Mouse (Mus musculus) heart, postnatal 0 days (tissue): ENCODE measurements at regions not wholly inside any gene's neighbourhood (a gene's known extent, or its start where the extent isn't known, plus 50 kb on each side); places are given as distances from the start of the nearest gene placed in this dataset.

Experiments
- ATAC-seq: fragments of 200-750 bp; cut with Nextera tagmentation; 2 replicates; pipeline ENCODE4 v1.8.0; 2017; ENCODE audit warnings: low read depth, moderate number of reproducible peaks, moderate library complexity; ENCODE audit not compliant: insufficient read depth
- DNase-seq: peaks from one replicate; pipeline ENCODE4 v3.0.0-alpha.2; 2016; ENCODE audit warnings: low spot score
- H3K27ac ChIP-seq: fragments of 300-500 bp; sonication (generic); 2 replicates; pipeline ENCODE4 v1.5.1; 2014; ENCODE audit warnings: low read depth, mild to moderate bottlenecking
- H3K27me3 ChIP-seq: fragments of 300-500 bp; sonication (generic); 2 replicates; pipeline ENCODE4 v1.6.1; 2014; ENCODE audit warnings: low read length, mixed read lengths; ENCODE audit not compliant: control insufficient read depth, insufficient read depth
- H3K36me3 ChIP-seq: fragments of 300-500 bp; sonication (generic); replicated peaks from 2 replicates; pipeline ENCODE4 v1.6.1; 2014; ENCODE audit warnings: low read length, mixed read lengths; ENCODE audit not compliant: control insufficient read depth, insufficient read depth
- H3K4me1 ChIP-seq: fragments of 300-500 bp; sonication (generic); 2 replicates; pipeline ENCODE4 v1.6.1; 2014; ENCODE audit warnings: antibody characterized with exemption; ENCODE audit not compliant: control insufficient read depth, insufficient read depth
- H3K4me2 ChIP-seq: fragments of 300-500 bp; sonication (generic); 2 replicates; pipeline ENCODE4 v1.6.1; 2014; ENCODE audit warnings: low read depth, mild to moderate bottlenecking, low read length, moderate library complexity
- H3K4me3 ChIP-seq: fragments of 300-500 bp; sonication (generic); 2 replicates; pipeline ENCODE4 v1.5.1; 2014; ENCODE audit warnings: low read depth, low read length
- H3K9ac ChIP-seq: fragments of 300-500 bp; sonication (generic); replicated peaks from 2 replicates; pipeline ENCODE4 v1.6.1; 2014; ENCODE audit warnings: low read depth, low read length, mixed read lengths
- H3K9me3 ChIP-seq: fragments of 300-500 bp; sonication (generic); replicated peaks from 2 replicates; pipeline ENCODE4 v1.6.1; 2016; ENCODE audit warnings: low read length; ENCODE audit not compliant: control insufficient read depth
- CTCF ChIP-seq: IDR thresholded peaks from 2 replicates; pipeline ENCODE4 v1.5.1; 2016; ENCODE audit warnings: antibody characterized with exemption, control low read depth, low read depth
- EP300 ChIP-seq: IDR thresholded peaks from 2 replicates; pipeline ENCODE4 v1.6.1; 2016; ENCODE audit warnings: antibody characterized with exemption, low read depth
- WGBS: fragments of 180-500 bp; shearing (Covaris S2); extraction: QIAGEN DNeasy Blood & Tissue Kit; methylation state at CpG from one replicate; pipeline ENCODE4 v1.1.7; 2014; 5-methylcytosine and 5-hydroxymethylcytosine counted together

GRCm38 (mm10) chr4:105914996-105915395 lies 125.3 kb downstream of the Gm12728 start:
- DNase-seq (peak; percentile 34), ATAC-seq (no peak)
- Histone ChIP-seq H3K9me3 (no peaks in the 10 kb centered on the region), H3K4me1 (no peaks in the 10 kb centered on the region), H3K4me2 (no peak overlapping the region), H3K9ac (no peak overlapping the region), H3K4me3 (no peak overlapping the region), H3K36me3 (no peaks in the 10 kb centered on the region), H3K27ac (no peak overlapping the region), H3K27me3 (no peaks in the 10 kb centered on the region)
- WGBS = 35% methylated on average over 6 of the region's 6 CpGs
- TF ChIP-seq CTCF (peak; percentile 57), EP300 (no peak)

GRCm38 (mm10) chr4:105916229-105916628 lies 126.6 kb downstream of the Gm12728 start:
- Histone ChIP-seq H3K4me3 (no peak overlapping the region), H3K36me3 (no peaks in the 10 kb centered on the region), H3K4me2 (no peak overlapping the region), H3K27ac (no peak overlapping the region), H3K9ac (no peak overlapping the region), H3K4me1 (no peaks in the 10 kb centered on the region), H3K9me3 (no peaks in the 10 kb centered on the region), H3K27me3 (no peaks in the 10 kb centered on the region)
- 85% methylated on average over 9 of the region's 9 CpGs for WGBS
- DNase-seq (no peak), ATAC-seq (no peak)
- no peak for TF ChIP-seq CTCF
- TF ChIP-seq EP300 = no peak

DNA sequence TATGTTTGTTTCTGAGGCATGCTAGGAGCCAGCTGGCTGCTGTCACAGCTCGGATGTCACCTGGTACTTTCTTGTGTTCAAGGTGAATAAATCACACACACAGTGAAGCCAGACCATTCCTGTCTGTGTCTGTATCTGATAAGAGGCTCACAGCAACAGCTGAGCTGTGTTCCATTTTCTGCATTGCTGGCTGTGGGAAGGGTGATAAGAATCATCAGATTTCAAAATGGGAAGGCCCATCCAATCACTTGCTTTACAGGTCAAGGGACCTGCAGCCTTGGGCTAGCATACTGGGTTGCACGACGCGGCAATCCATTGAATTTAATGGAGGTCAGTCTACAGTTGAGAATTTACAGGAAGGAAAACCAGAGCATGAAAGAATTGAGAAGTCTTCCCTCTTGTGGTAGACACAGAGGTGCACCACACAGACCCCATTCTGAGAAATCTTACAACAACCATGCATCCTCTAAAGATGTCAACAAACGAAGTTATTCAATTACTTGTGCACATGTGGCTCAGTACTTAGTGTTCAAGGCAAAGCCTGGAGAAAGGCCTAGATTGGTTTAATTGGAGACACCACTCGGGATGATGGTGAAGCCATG lies 135.2 kb downstream of the Gm12728 start:
- TF ChIP-seq EP300 (no peak), CTCF (peak; percentile 39)
- Histone ChIP-seq H3K4me3 (no peak overlapping the region), H3K36me3 (no peaks in the 10 kb centered on the region), H3K27me3 (peaks cover 6% of the 10 kb centered on the region; the same call in 1 of the 2 replicates), H3K27ac (no peak overlapping the region), H3K9me3 (no peaks in the 10 kb centered on the region), H3K4me2 (no peak overlapping the region), H3K9ac (no peak overlapping the region), H3K4me1 (no peaks in the 10 kb centered on the region)
- DNase-seq (no peak), ATAC-seq (no peak)
- WGBS = 77% methylated on average over 6 of the region's 6 CpGs

DNA sequence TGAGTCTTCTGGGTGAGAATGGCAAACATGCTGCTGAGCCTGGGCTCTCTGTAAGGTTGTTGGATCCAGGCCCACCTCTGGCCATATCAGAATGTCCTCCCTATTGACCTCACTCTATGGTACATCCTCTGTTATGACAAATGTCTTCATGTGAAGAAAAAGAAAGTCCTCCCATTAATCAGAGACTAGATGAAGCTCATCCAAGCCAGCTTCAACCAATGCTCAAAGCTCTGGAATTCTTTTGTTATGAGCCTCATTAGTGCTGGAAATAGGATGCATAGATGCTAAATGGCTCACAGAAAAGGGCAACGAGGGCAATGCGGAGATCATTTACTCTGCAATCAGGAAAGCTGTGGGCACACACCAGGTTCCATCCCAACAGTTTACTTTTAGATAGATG lies 135.8 kb downstream of the Gm12728 start:
- WGBS = 81% methylated on average over 2 of the region's 2 CpGs
- no peaks in the 10 kb centered on the region for H3K36me3 ChIP-seq
- H3K4me1 ChIP-seq = no peaks in the 10 kb centered on the region
- DNase-seq (no peak), ATAC-seq (no peak)
- no peak overlapping the region for H3K4me2 ChIP-seq
- H3K9ac ChIP-seq = no peak overlapping the region
- no peaks in the 10 kb centered on the region for H3K9me3 ChIP-seq
- peaks cover 6% of the 10 kb centered on the region; the same call in 1 of the 2 replicates for H3K27me3 ChIP-seq
- no peak overlapping the region for H3K27ac ChIP-seq
- H3K4me3 ChIP-seq = no peak overlapping the region
- TF ChIP-seq EP300 (no peak), CTCF (no peak)

GRCm38 (mm10) chr4:105929658-105930057 lies 140.0 kb downstream of the Gm12728 start:
- H3K27ac ChIP-seq = no peak overlapping the region
- ATAC-seq = no peak; the same call in 1 of the 2 replicates
- H3K27me3 ChIP-seq = 0 out of 2 replicates have a peak, but pooled peaks cover 6% of the 10 kb centered on the region
- WGBS = 90% methylated on average over 10 of the region's 10 CpGs
- no peak overlapping the region for H3K4me2 ChIP-seq
- TF ChIP-seq CTCF = no peak
- no peak for TF ChIP-seq EP300
- no peak for DNase-seq
- no peaks in the 10 kb centered on the region for H3K4me1 ChIP-seq
- no peaks in the 10 kb centered on the region for H3K36me3 ChIP-seq
- H3K9me3 ChIP-seq = no peaks in the 10 kb centered on the region
- no peak overlapping the region for H3K4me3 ChIP-seq
- H3K9ac ChIP-seq = no peak overlapping the region

GRCm38 (mm10) chr4:105934971-105935370 lies 145.3 kb downstream of the Gm12728 start:
- Histone ChIP-seq H3K27me3 (no peaks in the 10 kb centered on the region), H3K36me3 (no peaks in the 10 kb centered on the region), H3K27ac (no peak overlapping the region), H3K4me3 (no peak overlapping the region), H3K9ac (no peak overlapping the region), H3K4me1 (no peaks in the 10 kb centered on the region), H3K4me2 (no peak overlapping the region), H3K9me3 (no peaks in the 10 kb centered on the region)
- no peak for DNase-seq
- ATAC-seq = no peak
- WGBS = 41% methylated on average over 4 of the region's 4 CpGs
- TF ChIP-seq EP300 (no peak), CTCF (no peak)
